Mouse (Mus musculus) C2C12 (cell line): Measurements from ENCODE around the gene Cxadr.

Source experiments
- CTCF ChIP-seq: IDR thresholded peaks from one replicate; pipeline ENCODE4 v1.5.1; 2011; ENCODE audit not compliant: control insufficient read depth, insufficient read depth, insufficient read length
- MAX ChIP-seq: IDR thresholded peaks from one replicate; pipeline ENCODE4 v1.6.1; 2011; ENCODE audit warnings: mild to moderate bottlenecking, control low read depth
- MYOD1 ChIP-seq: IDR thresholded peaks from one replicate; pipeline ENCODE4 v1.6.1; 2011; ENCODE audit warnings: low read depth; ENCODE audit not compliant: control insufficient read depth, insufficient read length
- MYOG ChIP-seq: IDR thresholded peaks from one replicate; pipeline ENCODE4 v1.6.1; 2011; ENCODE audit not compliant: control insufficient read depth, insufficient read length; ENCODE audit errors: extremely low read depth
- USF1 ChIP-seq: IDR thresholded peaks from one replicate; pipeline ENCODE4 v1.6.1; 2011; ENCODE audit warnings: low read depth, mild to moderate bottlenecking, control low read depth, moderate library complexity

DNA sequence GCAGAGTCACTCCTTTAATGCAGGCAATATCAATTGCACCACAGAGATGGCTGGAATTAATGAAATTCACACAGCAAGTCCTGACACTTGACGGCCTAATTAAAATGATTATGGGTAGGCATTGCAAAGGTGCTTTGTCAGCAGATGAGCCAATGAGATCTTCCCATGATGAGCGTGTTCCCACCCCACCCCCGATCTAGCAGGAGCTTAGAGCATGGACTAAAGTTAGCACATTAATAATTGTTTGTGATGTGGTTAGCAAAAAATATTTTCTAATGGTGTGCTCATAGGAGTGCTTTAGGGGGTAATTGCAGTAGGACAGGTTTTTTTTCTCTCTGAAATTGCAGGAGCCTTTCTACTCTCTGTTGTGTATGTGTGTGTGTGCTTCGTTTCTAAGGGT is 87.8 kb downstream of the Cxadr start:
- TF ChIP-seq CTCF (no peak), MYOG (no peak), USF1 (no peak), MAX (no peak), MYOD1 (no peak)
